Mouse (Mus musculus) heart, adult 2 months (tissue): ENCODE results near the gene Defb5. TPM values are rescaled to one million over a fixed set of nuclear protein-coding genes. Genes with fewer than 3 reads are reported as not detected.
"Not testable (repeated sequence)": the region's sequence is repeated elsewhere in the genome, so short reads cannot be mapped to it uniquely, and the experiment has no call there.

ENCODE experiments used
- DNase-seq, 2 experiments: peaks; one replicate each; pipeline ENCODE4 v3.0.0; 2021
- H3K27ac ChIP-seq: fragments of 200-600 bp; 2 replicates; pipeline ENCODE4 v1.8.1; 2022
- H3K27me3 ChIP-seq: fragments of 200-500 bp; 2 replicates; pipeline ENCODE4 v1.6.1; 2012; ENCODE audit warnings: mild to moderate bottlenecking, low read length, inconsistent platforms, mixed read lengths; ENCODE audit not compliant: control insufficient read depth, insufficient read depth
- H3K36me3 ChIP-seq: fragments of 200-500 bp; 2 replicates; pipeline ENCODE4 v1.6.1; 2012; ENCODE audit warnings: low read length, inconsistent platforms; ENCODE audit not compliant: control insufficient read depth, insufficient read depth
- H3K4me1 ChIP-seq: fragments of 200-500 bp; 2 replicates; pipeline ENCODE4 v1.6.1; 2011; ENCODE audit warnings: low read length; ENCODE audit not compliant: control insufficient read depth, insufficient read depth
- H3K4me3 ChIP-seq: fragments of 200-600 bp; 2 replicates; pipeline ENCODE4 v1.8.1; 2022
- H3K79me2 ChIP-seq: fragments of 200-500 bp; replicated peaks from 2 replicates; pipeline ENCODE4 v1.6.1; 2012; ENCODE audit warnings: mild to moderate bottlenecking, inconsistent platforms, low read length, moderate library complexity, mixed read lengths; ENCODE audit not compliant: control insufficient read depth, insufficient read depth
- H3K9ac ChIP-seq: fragments of 200-500 bp; 2 replicates; pipeline ENCODE4 v1.6.1; 2012; ENCODE audit warnings: low read depth, mild to moderate bottlenecking, control low read depth, inconsistent platforms, low read length, mixed read lengths
- CTCF ChIP-seq: fragments of 200-600 bp; IDR thresholded peaks from 2 replicates; pipeline ENCODE4 v1.8.1; 2022; ENCODE audit warnings: antibody characterized with exemption, mild to moderate bottlenecking, moderate library complexity
- EP300 ChIP-seq: fragments of 200-500 bp; IDR thresholded peaks from 2 replicates; pipeline ENCODE4 v1.6.1; 2011; ENCODE audit warnings: low read depth, low read length, control low read depth; ENCODE audit not compliant: insufficient read depth
- POLR2A ChIP-seq: fragments of 200-500 bp; IDR thresholded peaks from 2 replicates; pipeline ENCODE4 v1.6.1; 2011; ENCODE audit warnings: mild to moderate bottlenecking, low read depth, low read length, control low read depth; ENCODE audit not compliant: insufficient read depth
- WGBS: fragments of 180-500 bp; shearing (Covaris S2); methylation state at CpG from one replicate; pipeline ENCODE4 v1.1.7; 2018; 5-methylcytosine and 5-hydroxymethylcytosine counted together
- intact Hi-C: fragments of 180-260 bp; cut with DNase I; formaldehyde crosslinking; loops from one replicate; pipeline ENCODE4 v1.15.1; 2025
- long read RNA-seq: library from polyadenylated mRNA; stranded (forward); transcript quantifications from one replicate; pipeline ENCODE4 v2.0.0, GENCODE M21; 2021
- polyA plus RNA-seq: library from polyadenylated mRNA; depleted of rRNA; stranded (reverse); fragments of >200 nt; gene quantifications from 2 replicates; pipeline ENCODE4 v1.2.3, GENCODE M21; 2012; rRNA removed
- total RNA-seq, 2 experiments: library from RNA; stranded (reverse); gene quantifications; 2 replicates each; pipeline ENCODE4 v1.2.3; 2021

The Defb5 gene
- total RNA-seq (not detected), polyA plus RNA-seq (not detected in 2 replicates)
- long read RNA-seq = 0 reads

GRCm38 (mm10) chr8:19247280-19247679 lies at the start of gene Defb5:
Gene Defb5 (plus strand): TSS chr8:19247580.
- Histone ChIP-seq H3K4me1 (no peaks in the 10 kb centered on the region), H3K79me2 (no peaks in the 10 kb centered on the region), H3K9ac (no peak within 1 kb of the TSS), H3K36me3 (no peaks in the 10 kb centered on the region), H3K27ac (no peak within 1 kb of the TSS), H3K4me3 (no peak within 1 kb of the TSS), H3K27me3 (no peaks in the 10 kb centered on the region)
- 83% methylated on average over 5 of the region's 5 CpGs for WGBS
- no peak for DNase-seq
- intact Hi-C loops = no loop called here
- no peak for TF ChIP-seq EP300
- no peak for TF ChIP-seq POLR2A
- no peak for TF ChIP-seq CTCF

- Histone ChIP-seq H3K9ac (no peak within 1 kb of the TSS), H3K36me3 (no peaks in the 10 kb centered on the region), H3K27ac (no peak within 1 kb of the TSS), H3K27me3 (no peaks in the 10 kb centered on the region), H3K4me3 (no peak within 1 kb of the TSS), H3K79me2 (no peaks in the 10 kb centered on the region), H3K4me1 (no peaks in the 10 kb centered on the region)
- DNase-seq = no peak
- intact Hi-C loops = no loop called here
- no peak for TF ChIP-seq POLR2A
- TF ChIP-seq CTCF = no peak
- WGBS = 49% methylated on average over 1 of the region's 1 CpGs
Measured at GRCm38 (mm10) chr8:19225161-19225560, 22.2 kb upstream of the Defb5 start, which contains the start of gene Defb6. Gene Defb6 (plus strand): TSS chr8:19225478.

- no peaks in the 10 kb centered on the region for H3K79me2 ChIP-seq
- WGBS = 81% methylated on average over 1 of the region's 1 CpGs
- intact Hi-C loops = no loop called here
- H3K27me3 ChIP-seq = no peaks in the 10 kb centered on the region
- H3K4me1 ChIP-seq = no peaks in the 10 kb centered on the region
- H3K27ac ChIP-seq = no peak overlapping the region
- no peaks in the 10 kb centered on the region for H3K36me3 ChIP-seq
- H3K9ac ChIP-seq = no peak overlapping the region
- DNase-seq = no peak
- H3K4me3 ChIP-seq = no peak overlapping the region
- no peak for TF ChIP-seq POLR2A
- TF ChIP-seq EP300 = no peak
- no peak for TF ChIP-seq CTCF
Measured at GRCm38 (mm10) chr8:19238101-19238500, 9.3 kb upstream of the Defb5 start.

- Histone ChIP-seq H3K4me1 (no peaks in the 10 kb centered on the region), H3K4me3 (no peak within 1 kb of the TSS), H3K9ac (no peak within 1 kb of the TSS), H3K27ac (no peak within 1 kb of the TSS), H3K27me3 (no peaks in the 10 kb centered on the region), H3K79me2 (no peaks in the 10 kb centered on the region), H3K36me3 (no peaks in the 10 kb centered on the region)
- intact Hi-C loops = no loop called here
- 70% methylated on average over 2 of the region's 2 CpGs for WGBS
- TF ChIP-seq POLR2A = no peak
- no peak for TF ChIP-seq EP300
- no peak for TF ChIP-seq CTCF
- DNase-seq = no peak
Measured at GRCm38 (mm10) chr8:19239616-19240015, 7.8 kb upstream of the Defb5 start, which contains the start of gene Defb46. Gene Defb46 (plus strand): TSS chr8:19239916.

- TF ChIP-seq EP300 = no peak
- no peak for TF ChIP-seq CTCF
- no peak for TF ChIP-seq POLR2A
- Histone ChIP-seq H3K79me2 (no peaks in the 10 kb centered on the region), H3K36me3 (no peaks in the 10 kb centered on the region), H3K4me3 (no peak overlapping the region), H3K9ac (no peak overlapping the region), H3K4me1 (no peaks in the 10 kb centered on the region), H3K27me3 (no peaks in the 10 kb centered on the region), H3K27ac (no peak overlapping the region)
- intact Hi-C loops = no loop called here
- DNase-seq = no peak
Measured at GRCm38 (mm10) chr8:19258136-19258535, 10.8 kb downstream of the Defb5 start.

- TF ChIP-seq CTCF (no peak), POLR2A (no peak), EP300 (no peak)
- H3K79me2 ChIP-seq = no peaks in the 10 kb centered on the region
- no peak overlapping the region for H3K9ac ChIP-seq
- no peak overlapping the region for H3K27ac ChIP-seq
- DNase-seq = no peak
- no peaks in the 10 kb centered on the region for H3K36me3 ChIP-seq
- 35% methylated on average over 3 of the region's 3 CpGs for WGBS
- H3K27me3 ChIP-seq = no peaks in the 10 kb centered on the region
- intact Hi-C loops = no loop called here
- no peaks in the 10 kb centered on the region for H3K4me1 ChIP-seq
- H3K4me3 ChIP-seq = no peak overlapping the region
Measured at GRCm38 (mm10) chr8:19259667-19260066, 12.3 kb downstream of the Defb5 start.

GRCm38 (mm10) chr8:19293060-19293459 lies 45.7 kb downstream of the Defb5 start, which contains the start of gene Defb3:
Gene Defb3 (plus strand): TSS chr8:19293360.
- H3K4me1 ChIP-seq, H3K27ac ChIP-seq, intact Hi-C loops, DNase-seq, H3K27me3 ChIP-seq, H3K4me3 ChIP-seq, H3K9ac ChIP-seq, H3K36me3 ChIP-seq, H3K79me2 ChIP-seq: not testable (repeated sequence)
- 60% methylated on average over 1 of the region's 2 CpGs for WGBS

GRCm38 (mm10) chr8:19298361-19298760 lies 51.0 kb downstream of the Defb5 start:
- H3K36me3 ChIP-seq, intact Hi-C loops, H3K79me2 ChIP-seq, H3K4me1 ChIP-seq, H3K27ac ChIP-seq, DNase-seq, H3K9ac ChIP-seq, H3K27me3 ChIP-seq, H3K4me3 ChIP-seq: not testable (repeated sequence)
- 57% methylated on average over 3 of the region's 3 CpGs for WGBS
